Mouse (Mus musculus): Measurements from ENCODE around the gene Nt5c3b.

Nt5c3b gene

GRCm38 (mm10) chr11:100441797-100442196 is at the start of gene Nt5c3b, which contains the start of gene Klhl10:
TSS of gene Nt5c3b (minus strand) at chr11:100441808.
TSS of gene Klhl10 (plus strand) at chr11:100441917.
- DNase-seq (ENCODE audit: low read depth, low spot score) = no peak

GRCm38 (mm10) chr11:100490951-100491350 is 49.3 kb upstream of the Nt5c3b start:
- DNase-seq (ENCODE audit: low read depth, low spot score) = peak; percentile 64

GRCm38 (mm10) chr11:100485801-100486538 is 44.4 kb upstream of the Nt5c3b start:
- DNase-seq (ENCODE audit: low read depth, low spot score) = peak; percentile 51

- no peak for DNase-seq (ENCODE audit: low read depth, low spot score)
These were observed 42.9 kb upstream of the Nt5c3b start for GRCm38 (mm10) chr11:100484461-100484860.

- no peak for DNase-seq (ENCODE audit: low read depth, low spot score)
These were observed 37.5 kb upstream of the Nt5c3b start for GRCm38 (mm10) chr11:100479152-100479551.

- no peak for DNase-seq (ENCODE audit: low read depth, low spot score)
These were observed 34.7 kb upstream of the Nt5c3b start for GRCm38 (mm10) chr11:100476281-100476680.

GRCm38 (mm10) chr11:100472935-100473295 is 31.3 kb upstream of the Nt5c3b start:
- DNase-seq (ENCODE audit: low read depth, low spot score) = no peak

- peak; percentile 94 for DNase-seq (ENCODE audit: low read depth, low spot score)
These were observed 30.8 kb upstream of the Nt5c3b start, which contains the start of gene Klhl11 for GRCm38 (mm10) chr11:100472197-100472934. TSS of gene Klhl11 (minus strand) at chr11:100472741.

- DNase-seq (ENCODE audit: low read depth, low spot score) = no peak
These were observed 30.0 kb upstream of the Nt5c3b start for GRCm38 (mm10) chr11:100471352-100472196.

GRCm38 (mm10) chr11:100465833-100466232 is 24.2 kb upstream of the Nt5c3b start:
- no peak for DNase-seq (ENCODE audit: low read depth, low spot score)

GRCm38 (mm10) chr11:100465229-100465792 is 23.7 kb upstream of the Nt5c3b start:
- DNase-seq (ENCODE audit: low read depth, low spot score) = no peak

GRCm38 (mm10) chr11:100462699-100463098 is 21.1 kb upstream of the Nt5c3b start:
- DNase-seq (ENCODE audit: low read depth, low spot score) = no peak

GRCm38 (mm10) chr11:100457711-100458110 is 16.1 kb upstream of the Nt5c3b start:
- no peak for DNase-seq (ENCODE audit: low read depth, low spot score)

- no peak for DNase-seq (ENCODE audit: low read depth, low spot score)
These were observed 15.6 kb upstream of the Nt5c3b start for GRCm38 (mm10) chr11:100457247-100457646.

GRCm38 (mm10) chr11:100442625-100443024 is 1.0 kb upstream of the Nt5c3b start:
- DNase-seq (ENCODE audit: low read depth, low spot score) = no peak

GRCm38 (mm10) chr11:100440691-100441522 is 701 bp downstream of the Nt5c3b start:
- peak; percentile 79 for DNase-seq (ENCODE audit: low read depth, low spot score)

- no peak for DNase-seq (ENCODE audit: low read depth, low spot score)
These were observed 3.7 kb downstream of the Nt5c3b start for GRCm38 (mm10) chr11:100437901-100438300.

- DNase-seq (ENCODE audit: low read depth, low spot score) = peak; percentile 65
These were observed 5.8 kb downstream of the Nt5c3b start for GRCm38 (mm10) chr11:100435678-100436246.

GRCm38 (mm10) chr11:100432002-100432401 is 9.6 kb downstream of the Nt5c3b start:
- DNase-seq (ENCODE audit: low read depth, low spot score) = no peak

- DNase-seq (ENCODE audit: low read depth, low spot score) = no peak
These were observed 11.6 kb downstream of the Nt5c3b start for GRCm38 (mm10) chr11:100430052-100430451.

Measured in R1 (cell line).